Mouse (Mus musculus) liver (tissue): ENCODE results near the gene Calu.
"Not testable (repeated sequence)": the region's sequence is repeated elsewhere in the genome, so short reads cannot be mapped to it uniquely, and the experiment has no call there.

ENCODE experiments used
- DNase-seq: peaks from one replicate; pipeline ENCODE4 v3.0.0-alpha.2; 2020; ENCODE audit warnings: mixed read lengths

Calu gene

GRCm38 (mm10) chr6:29347665-29348370 lies at the start of gene Calu:
Gene Calu, plus strand, starts transcription at chr6:29348069.
- DNase-seq, result peak; percentile 99

GRCm38 (mm10) chr6:29299112-29299511 lies 48.8 kb upstream of the Calu start:
- no peak for DNase-seq

GRCm38 (mm10) chr6:29303251-29303650 lies 44.6 kb upstream of the Calu start:
- DNase-seq, result no peak

GRCm38 (mm10) chr6:29303726-29304125 lies 44.1 kb upstream of the Calu start:
- DNase-seq, result no peak

GRCm38 (mm10) chr6:29305462-29305861 lies 42.4 kb upstream of the Calu start:
- DNase-seq, result no peak

- no peak for DNase-seq
These were observed 38.8 kb upstream of the Calu start for GRCm38 (mm10) chr6:29308846-29309605.

- no peak for DNase-seq
These were observed 34.1 kb upstream of the Calu start for GRCm38 (mm10) chr6:29313690-29314202.

GRCm38 (mm10) chr6:29317286-29317685 lies 30.6 kb upstream of the Calu start:
- DNase-seq, result no peak

GRCm38 (mm10) chr6:29317941-29318340 lies 29.9 kb upstream of the Calu start:
- no peak for DNase-seq

- DNase-seq, result peak; percentile 18
These were observed 29.0 kb upstream of the Calu start, which contains the start of gene Fam71f1 for GRCm38 (mm10) chr6:29318879-29319278. Gene Fam71f1, plus strand, starts transcription at chr6:29319140.

- DNase-seq, result no peak
These were observed 26.3 kb upstream of the Calu start for GRCm38 (mm10) chr6:29321586-29321985.

GRCm38 (mm10) chr6:29322147-29322546 lies 25.7 kb upstream of the Calu start:
- DNase-seq, result no peak

GRCm38 (mm10) chr6:29322735-29323134 lies 25.1 kb upstream of the Calu start:
- DNase-seq, result no peak

GRCm38 (mm10) chr6:29326961-29327360 lies 20.9 kb upstream of the Calu start:
- DNase-seq, result no peak

- DNase-seq, result no peak
These were observed 18.4 kb upstream of the Calu start for GRCm38 (mm10) chr6:29329514-29329913.

GRCm38 (mm10) chr6:29346512-29346911 lies 1.4 kb upstream of the Calu start:
- not testable (repeated sequence) for DNase-seq

GRCm38 (mm10) chr6:29347189-29347588 lies 680 bp upstream of the Calu start:
- DNase-seq, result no peak

GRCm38 (mm10) chr6:29348371-29348724 lies 479 bp downstream of the Calu start:
- no peak for DNase-seq

GRCm38 (mm10) chr6:29351613-29352012 lies 3.7 kb downstream of the Calu start:
- DNase-seq, result no peak

GRCm38 (mm10) chr6:29352816-29353215 lies 4.9 kb downstream of the Calu start:
- peak; percentile 20 for DNase-seq

GRCm38 (mm10) chr6:29359386-29359785 lies 11.5 kb downstream of the Calu start:
- DNase-seq, result no peak

- no peak for DNase-seq
These were observed 12.3 kb downstream of the Calu start for GRCm38 (mm10) chr6:29360211-29360610.

- DNase-seq, result no peak
These were observed 14.6 kb downstream of the Calu start for GRCm38 (mm10) chr6:29362246-29363128.
